Mouse (Mus musculus): ENCODE data around the gene 1700066M21Rik. TPM values are rescaled to one million over a fixed set of nuclear protein-coding genes. Genes with fewer than 3 reads are reported as not detected.

1700066M21Rik gene
- polyA plus RNA-seq (2016; fragmentation: Nextera tagmentation; extraction: Ambion mirVana) = 10.5 and 10.8 TPM in 2 replicates

DNA sequence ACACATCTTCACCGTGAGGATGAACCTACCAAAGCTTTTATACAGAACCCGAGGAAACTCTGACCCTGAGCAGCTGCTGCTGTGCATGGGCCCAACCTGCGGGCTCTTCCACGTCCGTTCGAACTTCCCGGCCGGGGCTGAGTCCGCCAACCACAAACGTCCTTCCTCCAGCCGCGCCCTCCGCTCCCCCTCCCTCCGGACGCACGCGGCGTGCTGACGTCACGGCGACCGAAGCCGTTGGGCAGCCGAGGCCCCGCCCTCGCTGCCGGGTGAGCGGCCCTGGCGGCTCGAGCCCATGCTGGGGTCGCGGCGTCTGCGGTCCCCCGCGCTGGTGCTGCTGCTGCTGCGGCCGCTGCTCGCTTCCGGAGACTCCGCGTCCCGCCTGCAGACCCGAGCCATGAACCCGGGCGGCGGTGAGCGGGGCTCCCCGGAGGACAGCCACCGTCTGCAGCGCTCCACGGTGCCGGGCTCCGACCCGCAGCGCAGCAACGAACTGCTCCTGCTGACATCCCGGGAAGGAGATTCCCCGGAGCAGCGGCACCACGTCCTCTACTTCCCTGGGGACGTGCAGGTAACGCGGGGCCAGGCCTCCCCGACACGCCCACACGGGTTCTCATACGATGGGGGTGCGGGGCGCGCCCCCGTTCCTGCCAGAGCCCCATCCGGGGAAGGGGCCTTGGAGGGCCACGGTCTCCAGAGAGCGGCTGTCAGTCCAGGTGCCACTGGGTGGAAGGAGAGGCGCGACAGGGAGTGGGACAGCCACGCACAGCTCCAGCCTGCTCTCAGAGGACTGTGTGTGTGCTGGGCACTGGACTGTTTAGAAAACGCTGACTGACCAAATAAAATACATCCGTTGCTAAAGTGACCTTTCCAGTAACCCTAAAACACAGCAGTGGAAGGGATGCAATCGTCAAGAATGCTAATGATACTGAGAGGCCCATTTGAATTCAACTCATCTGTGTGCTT lies at the start of gene 1700066M21Rik:
TSS of gene 1700066M21Rik (plus strand) at position 245 of the 966 bp plus-strand sequence.
- H3K27me3 ChIP-seq (replicated peaks) = no peaks in the 10 kb centered on the region
- H3K36me3 ChIP-seq = peaks cover 7% of the 10 kb centered on the region; the same call in 1 of the 2 replicates
- H3K4me1 ChIP-seq (replicated peaks) = peaks cover 9% of the 10 kb centered on the region
- peak within 1 kb of the TSS; percentile 73 for H3K4me3 ChIP-seq
- H3K9me3 ChIP-seq (replicated peaks) = no peaks in the 10 kb centered on the region
- H3K9ac ChIP-seq = peak within 1 kb of the TSS; percentile 95
- H3K27ac ChIP-seq (ENCODE audit: poor library complexity, severe bottlenecking) = peak within 1 kb of the TSS; percentile 73
- H3K4me2 ChIP-seq = peak within 1 kb of the TSS; percentile 93
- WGBS = under 1% methylated on average over 81 of the region's 81 CpGs
- peak; percentile 99 for ATAC-seq (ENCODE audit: insufficient number of reproducible peaks, low FRiP score)

DNA sequence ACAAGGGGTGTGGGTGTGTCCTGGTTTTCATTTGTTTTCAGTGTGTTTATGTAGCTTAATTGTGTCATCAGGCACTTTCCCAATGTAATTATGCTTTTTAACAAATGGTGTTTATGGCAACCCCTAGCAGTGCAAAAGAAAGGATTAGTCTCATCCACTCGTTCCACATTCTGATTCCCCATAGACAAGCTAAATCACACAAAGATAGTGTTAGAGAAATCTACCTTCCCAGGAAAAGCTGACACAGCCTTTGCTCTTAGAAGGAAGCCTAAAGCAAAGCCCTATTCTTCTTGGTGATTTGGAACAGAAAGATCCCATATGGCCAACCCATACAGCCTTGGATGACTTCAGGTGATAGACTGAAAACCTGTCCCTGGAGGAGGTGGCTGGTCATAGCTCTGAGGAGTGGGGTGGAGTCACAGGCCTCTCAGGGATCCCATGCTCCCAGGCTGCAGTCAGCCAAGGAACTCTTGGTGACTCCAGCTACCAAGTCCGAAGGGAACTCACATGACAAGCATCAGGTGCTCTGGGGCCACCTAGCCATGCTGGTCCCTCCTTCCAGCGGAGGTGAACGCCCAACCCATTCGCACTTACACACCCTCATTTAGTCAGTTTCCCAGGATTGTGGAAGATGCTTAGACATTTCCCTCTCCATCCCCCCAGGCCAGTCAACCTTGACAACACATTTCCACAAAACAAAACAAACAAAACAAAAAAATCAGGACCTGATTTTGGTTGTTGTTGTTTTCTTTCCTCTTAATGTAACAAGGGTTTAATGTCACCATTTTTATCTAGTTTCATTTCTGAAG lies 47.9 kb upstream of the 1700066M21Rik start:
- Histone ChIP-seq H3K27ac (ENCODE audit: poor library complexity, severe bottlenecking) (no peak overlapping the region), H3K36me3 (no peaks in the 10 kb centered on the region), H3K27me3 (replicated peaks) (no peaks in the 10 kb centered on the region), H3K4me2 (no peak overlapping the region), H3K4me3 (no peak overlapping the region), H3K4me1 (replicated peaks) (peaks cover 16% of the 10 kb centered on the region), H3K9ac (no peak overlapping the region), H3K9me3 (replicated peaks) (no peaks in the 10 kb centered on the region)
- WGBS = 75% methylated on average over 5 of the region's 5 CpGs
- ATAC-seq (ENCODE audit: insufficient number of reproducible peaks, low FRiP score) = no peak

DNA sequence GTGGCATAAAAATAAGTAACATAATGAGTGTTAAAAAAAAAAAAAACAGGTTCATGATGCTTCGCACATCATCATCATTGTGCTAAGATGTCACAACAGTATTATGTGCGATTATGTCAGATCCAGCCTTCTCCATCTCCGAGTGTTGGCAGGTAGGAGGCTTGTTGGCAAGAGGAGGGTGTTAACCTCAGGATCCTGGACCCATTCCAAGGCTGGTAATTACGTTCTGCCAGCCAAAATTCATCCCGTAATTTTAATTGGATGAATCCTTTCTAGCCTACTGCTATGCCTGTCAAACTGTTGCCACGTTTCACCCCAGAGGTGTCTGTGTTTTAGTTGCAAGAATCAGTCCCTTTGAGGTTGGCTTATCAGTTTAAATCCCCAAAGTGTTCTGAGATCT lies 47.2 kb upstream of the 1700066M21Rik start:
- no peak overlapping the region for H3K4me2 ChIP-seq
- H3K9me3 ChIP-seq (replicated peaks) = no peaks in the 10 kb centered on the region
- no peak overlapping the region for H3K9ac ChIP-seq
- H3K4me1 ChIP-seq (replicated peaks) = peaks cover 17% of the 10 kb centered on the region
- no peak for ATAC-seq (ENCODE audit: insufficient number of reproducible peaks, low FRiP score)
- H3K27me3 ChIP-seq (replicated peaks) = no peaks in the 10 kb centered on the region
- no peak overlapping the region for H3K27ac ChIP-seq (ENCODE audit: poor library complexity, severe bottlenecking)
- no peak overlapping the region for H3K4me3 ChIP-seq
- 79% methylated on average over 6 of the region's 6 CpGs for WGBS
- H3K36me3 ChIP-seq = no peaks in the 10 kb centered on the region

DNA sequence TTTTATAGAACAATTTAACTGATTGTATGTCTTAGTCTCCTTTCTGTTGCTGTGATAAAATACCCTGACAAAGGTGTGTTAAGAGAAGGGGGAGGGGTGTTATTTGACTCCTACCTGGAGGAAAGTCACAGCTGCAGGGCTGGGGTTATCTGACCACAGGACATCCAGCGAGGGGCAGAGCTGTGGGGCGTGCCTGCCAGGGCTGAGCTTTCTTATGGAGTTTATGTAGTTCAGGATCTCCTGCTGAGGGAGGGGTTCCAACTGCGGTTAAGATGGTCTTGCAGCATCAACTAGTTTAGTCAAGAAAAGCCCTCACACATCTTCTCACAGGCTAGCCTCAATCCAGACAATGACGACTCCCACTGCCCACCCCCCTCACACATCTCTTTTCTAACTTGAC lies 45.4 kb upstream of the 1700066M21Rik start:
- no peak for ATAC-seq (ENCODE audit: insufficient number of reproducible peaks, low FRiP score)
- no peaks in the 10 kb centered on the region for H3K27me3 ChIP-seq (replicated peaks)
- no peaks in the 10 kb centered on the region for H3K9me3 ChIP-seq (replicated peaks)
- no peak overlapping the region for H3K4me3 ChIP-seq
- H3K36me3 ChIP-seq = no peaks in the 10 kb centered on the region
- WGBS = 31% methylated on average over 4 of the region's 4 CpGs
- H3K27ac ChIP-seq (ENCODE audit: poor library complexity, severe bottlenecking) = no peak overlapping the region
- no peak overlapping the region for H3K4me2 ChIP-seq
- no peak overlapping the region for H3K9ac ChIP-seq
- H3K4me1 ChIP-seq (replicated peaks) = peaks cover 19% of the 10 kb centered on the region

DNA sequence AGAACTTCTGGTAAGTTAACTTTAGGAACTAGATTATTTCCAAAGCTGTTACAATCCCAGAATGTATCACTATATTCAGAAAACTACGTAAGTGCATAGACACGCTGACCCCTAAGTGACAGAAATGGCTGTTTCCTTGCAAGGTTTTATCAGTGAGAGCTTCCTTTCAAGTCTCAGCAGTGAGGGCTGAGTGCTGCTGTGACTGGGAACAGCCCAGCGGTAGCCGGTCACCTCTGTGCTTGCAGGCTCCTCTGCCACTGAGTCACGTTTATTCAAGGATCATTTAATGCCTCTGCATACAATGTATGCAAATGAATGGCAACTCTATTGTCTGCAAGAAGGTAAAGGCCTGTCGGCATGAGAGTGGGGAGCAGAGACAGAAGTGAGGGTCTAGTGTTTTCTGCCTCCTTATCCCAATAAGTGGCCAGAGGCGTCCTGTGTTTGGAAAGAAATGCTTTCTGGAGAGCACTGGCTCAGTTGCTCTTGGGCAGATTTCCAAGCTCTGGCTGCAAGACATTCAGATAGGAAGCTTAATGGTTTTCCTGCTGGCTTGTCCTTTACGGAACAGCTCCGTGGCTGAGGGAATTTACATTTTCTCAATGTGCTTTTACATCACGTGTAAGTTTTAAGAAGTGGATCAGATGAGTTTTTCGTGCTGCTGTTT lies 43.7 kb upstream of the 1700066M21Rik start:
- H3K4me1 ChIP-seq (replicated peaks) = peaks cover 19% of the 10 kb centered on the region
- H3K9ac ChIP-seq = no peak overlapping the region; the same call in 1 of the 2 replicates
- H3K4me2 ChIP-seq = peak overlapping the region; percentile 64
- peak; percentile 88 for ATAC-seq (ENCODE audit: insufficient number of reproducible peaks, low FRiP score)
- no peaks in the 10 kb centered on the region for H3K9me3 ChIP-seq (replicated peaks)
- H3K27ac ChIP-seq (ENCODE audit: poor library complexity, severe bottlenecking) = peak overlapping the region; percentile 91
- peak overlapping the region; percentile 14; the same call in 1 of the 2 replicates for H3K4me3 ChIP-seq
- H3K36me3 ChIP-seq = no peaks in the 10 kb centered on the region
- WGBS = 6% methylated on average over 11 of the region's 11 CpGs
- H3K27me3 ChIP-seq (replicated peaks) = no peaks in the 10 kb centered on the region

DNA sequence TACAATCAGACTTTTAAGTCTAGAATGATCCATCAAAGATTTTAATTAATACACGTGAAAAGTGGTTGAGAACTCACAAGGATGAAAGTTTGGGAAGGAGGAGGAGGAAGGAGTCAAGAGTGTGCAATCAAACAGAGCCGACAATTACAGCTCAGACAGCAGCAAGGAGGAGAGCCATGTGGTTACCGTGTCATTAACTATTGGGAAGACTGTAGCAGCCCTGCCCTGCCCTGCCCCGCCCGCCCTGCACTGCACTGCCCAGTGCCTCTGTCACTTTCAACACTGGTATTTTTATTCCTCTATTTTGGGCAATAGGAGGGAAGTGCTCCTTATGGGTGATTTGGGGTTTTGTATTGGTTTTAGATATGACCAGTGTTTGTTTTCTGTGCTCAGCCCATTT lies 42.2 kb upstream of the 1700066M21Rik start:
- Histone ChIP-seq H3K27ac (ENCODE audit: poor library complexity, severe bottlenecking) (no peak overlapping the region), H3K9ac (no peak overlapping the region), H3K27me3 (replicated peaks) (no peaks in the 10 kb centered on the region), H3K4me3 (no peak overlapping the region), H3K4me1 (replicated peaks) (peaks cover 19% of the 10 kb centered on the region), H3K9me3 (replicated peaks) (no peaks in the 10 kb centered on the region), H3K4me2 (no peak overlapping the region), H3K36me3 (no peaks in the 10 kb centered on the region)
- 60% methylated on average over 5 of the region's 5 CpGs for WGBS
- ATAC-seq (ENCODE audit: insufficient number of reproducible peaks, low FRiP score) = no peak

DNA sequence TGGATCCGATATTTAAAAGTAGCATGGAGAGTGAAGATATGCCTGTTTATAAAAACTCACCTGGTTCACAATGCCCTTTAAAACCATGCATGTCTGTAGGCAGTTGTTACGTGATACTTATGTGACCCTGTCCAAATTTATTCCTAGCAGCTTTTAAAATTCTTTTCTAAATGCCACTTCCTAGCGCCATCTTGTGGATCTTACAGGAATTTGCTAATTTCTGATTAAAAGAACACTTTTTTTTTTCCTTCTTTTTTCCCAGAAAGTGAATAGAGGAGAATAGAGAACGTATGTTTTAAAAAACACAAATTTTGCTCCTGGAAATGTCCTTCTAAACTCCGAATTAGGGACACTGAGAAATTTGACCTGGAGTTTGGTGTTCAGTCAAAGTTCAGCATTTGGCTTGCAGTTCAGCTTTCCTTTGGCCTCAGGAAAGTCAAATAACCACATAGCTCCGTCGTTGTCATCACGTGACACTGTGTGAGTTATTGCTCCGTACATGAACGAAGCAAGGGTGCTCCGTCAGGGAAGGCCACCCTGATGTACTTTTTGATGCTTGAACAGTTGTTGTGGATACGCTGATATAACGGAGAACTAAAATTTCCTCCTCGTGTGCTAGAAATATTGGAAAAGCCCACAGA lies 38.1 kb upstream of the 1700066M21Rik start:
- Histone ChIP-seq H3K27me3 (replicated peaks) (no peaks in the 10 kb centered on the region), H3K4me3 (no peak overlapping the region), H3K4me1 (replicated peaks) (0 out of 2 replicates have a peak, but pooled peaks cover 3% of the 10 kb centered on the region), H3K9me3 (replicated peaks) (no peaks in the 10 kb centered on the region), H3K27ac (ENCODE audit: poor library complexity, severe bottlenecking) (no peak overlapping the region), H3K4me2 (no peak overlapping the region), H3K36me3 (no peaks in the 10 kb centered on the region), H3K9ac (no peak overlapping the region)
- ATAC-seq (ENCODE audit: insufficient number of reproducible peaks, low FRiP score) = no peak
- WGBS = 51% methylated on average over 14 of the region's 14 CpGs

DNA sequence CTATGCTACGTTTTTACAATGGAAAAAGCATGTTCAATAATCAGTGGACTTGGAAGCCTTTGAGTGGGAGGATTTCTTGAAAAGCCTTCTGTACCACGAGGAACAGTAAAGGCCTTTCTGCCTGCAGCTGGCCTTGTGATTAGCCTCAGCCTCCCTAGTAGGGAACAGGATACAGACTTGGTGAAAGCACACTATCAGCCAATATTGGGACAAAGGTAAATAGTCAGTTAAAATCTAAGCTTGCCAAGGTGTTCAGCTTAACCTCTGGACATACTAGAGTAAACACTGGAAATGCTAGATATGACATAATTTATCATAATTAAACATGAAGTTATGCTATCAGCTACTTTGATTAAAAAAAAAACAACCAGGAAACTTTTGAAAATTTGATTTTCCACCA lies 36.2 kb upstream of the 1700066M21Rik start:
- Histone ChIP-seq H3K36me3 (no peaks in the 10 kb centered on the region), H3K4me2 (no peak overlapping the region), H3K9me3 (replicated peaks) (no peaks in the 10 kb centered on the region), H3K4me3 (no peak overlapping the region), H3K27ac (ENCODE audit: poor library complexity, severe bottlenecking) (no peak overlapping the region), H3K27me3 (replicated peaks) (no peaks in the 10 kb centered on the region), H3K4me1 (replicated peaks) (no peaks in the 10 kb centered on the region; the same call in 1 of the 2 replicates), H3K9ac (no peak overlapping the region)
- WGBS = 25% methylated on average over 2 of the region's 2 CpGs
- ATAC-seq (ENCODE audit: insufficient number of reproducible peaks, low FRiP score) = no peak

DNA sequence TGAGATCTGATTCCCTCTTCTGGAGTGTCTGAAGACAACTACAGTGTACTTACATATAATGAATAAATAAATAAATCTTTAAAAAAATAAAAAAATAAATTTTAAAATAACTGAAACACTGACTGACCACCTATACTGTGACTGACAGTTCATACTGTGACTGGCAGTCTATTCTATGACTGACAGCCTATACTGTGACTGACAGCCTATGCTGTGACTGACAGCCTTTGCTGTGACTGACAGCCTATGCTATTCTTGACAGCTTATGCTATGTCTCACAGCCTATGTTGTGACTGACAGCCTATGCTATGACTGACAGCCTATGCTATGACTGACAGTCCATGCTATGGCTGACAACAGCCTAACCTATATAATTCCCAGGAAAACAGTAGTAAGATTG lies 29.9 kb upstream of the 1700066M21Rik start:
- Histone ChIP-seq H3K27ac (ENCODE audit: poor library complexity, severe bottlenecking) (no peak overlapping the region), H3K36me3 (no peaks in the 10 kb centered on the region), H3K9ac (no peak overlapping the region), H3K27me3 (replicated peaks) (no peaks in the 10 kb centered on the region), H3K9me3 (replicated peaks) (no peaks in the 10 kb centered on the region), H3K4me2 (no peak overlapping the region), H3K4me1 (replicated peaks) (no peaks in the 10 kb centered on the region; the same call in 1 of the 2 replicates), H3K4me3 (no peak overlapping the region)
- no peak for ATAC-seq (ENCODE audit: insufficient number of reproducible peaks, low FRiP score)

DNA sequence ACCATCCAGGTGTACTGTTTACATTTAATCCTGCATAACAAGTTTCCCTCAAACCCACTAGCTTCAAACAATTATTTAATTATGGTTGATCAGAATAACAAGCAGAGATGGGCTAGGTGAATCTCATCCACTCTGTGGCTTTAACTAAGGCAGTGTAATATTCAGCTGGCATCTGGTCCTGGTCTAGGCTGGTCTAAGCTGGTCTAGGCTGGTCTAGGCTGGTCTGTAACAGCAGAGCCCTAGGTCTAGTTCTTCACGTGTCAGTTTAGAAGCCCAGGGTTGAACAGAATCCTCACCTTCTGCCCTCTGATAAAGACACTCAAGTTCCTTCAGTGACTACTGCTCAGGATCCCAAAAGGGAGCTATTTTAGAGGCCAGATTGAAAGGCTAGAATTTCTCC lies 25.5 kb upstream of the 1700066M21Rik start:
- no peak for ATAC-seq (ENCODE audit: insufficient number of reproducible peaks, low FRiP score)
- Histone ChIP-seq H3K27ac (ENCODE audit: poor library complexity, severe bottlenecking) (no peak overlapping the region), H3K4me3 (no peak overlapping the region), H3K9me3 (replicated peaks) (no peaks in the 10 kb centered on the region), H3K27me3 (replicated peaks) (no peaks in the 10 kb centered on the region), H3K4me2 (no peak overlapping the region), H3K36me3 (no peaks in the 10 kb centered on the region), H3K9ac (no peak overlapping the region), H3K4me1 (replicated peaks) (no peaks in the 10 kb centered on the region)
- 31% methylated on average over 1 of the region's 1 CpGs for WGBS
